Mouse (Mus musculus): ENCODE measurements around the gene Slc12a7. TPM values are rescaled to one million over a fixed set of nuclear protein-coding genes. Genes with fewer than 3 reads are reported as not detected.
"Not testable (repeated sequence)": the region's sequence is repeated elsewhere in the genome, so short reads cannot be mapped to it uniquely, and the experiment has no call there.

Slc12a7 gene
- polyA plus RNA-seq, 1 experiment from 2014 or later, result 18.4 TPM

DNA sequence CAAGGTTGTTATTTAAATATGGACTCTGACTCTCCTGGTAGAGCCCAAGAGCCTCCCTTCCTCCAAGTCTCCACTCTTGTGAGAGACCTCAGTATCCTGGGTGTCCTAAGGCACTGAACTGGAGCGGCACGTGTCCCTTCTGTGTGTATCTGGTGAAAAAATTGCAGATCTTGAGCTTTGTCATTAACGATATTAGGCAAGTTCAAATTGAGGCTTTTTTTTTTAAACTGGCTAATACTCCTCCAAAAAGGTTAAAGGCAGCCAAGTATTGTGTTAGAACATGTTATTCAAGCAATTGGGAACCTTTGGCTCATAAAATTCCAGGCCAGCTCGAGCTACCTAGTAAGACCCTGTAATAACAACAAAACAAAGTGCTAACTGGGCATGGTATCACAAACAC lies 12.7 kb upstream of the Slc12a7 start:
- WGBS, result 78% methylated on average over 4 of the region's 4 CpGs
- Histone ChIP-seq H3K27ac (replicated peaks) (no peak overlapping the region), H3K9ac (no peak overlapping the region), H3K27me3 (no peaks in the 10 kb centered on the region; the same call in 1 of the 2 replicates), H3K36me3 (no peaks in the 10 kb centered on the region), H3K4me1 (no peaks in the 10 kb centered on the region), H3K4me2 (replicated peaks) (no peak overlapping the region), H3K4me3 (replicated peaks) (no peak overlapping the region), H3K9me3 (replicated peaks) (no peaks in the 10 kb centered on the region)
- no peak for ATAC-seq (ENCODE audit: insufficient number of reproducible peaks, low FRiP score, low TSS enrichment, low read depth)

DNA sequence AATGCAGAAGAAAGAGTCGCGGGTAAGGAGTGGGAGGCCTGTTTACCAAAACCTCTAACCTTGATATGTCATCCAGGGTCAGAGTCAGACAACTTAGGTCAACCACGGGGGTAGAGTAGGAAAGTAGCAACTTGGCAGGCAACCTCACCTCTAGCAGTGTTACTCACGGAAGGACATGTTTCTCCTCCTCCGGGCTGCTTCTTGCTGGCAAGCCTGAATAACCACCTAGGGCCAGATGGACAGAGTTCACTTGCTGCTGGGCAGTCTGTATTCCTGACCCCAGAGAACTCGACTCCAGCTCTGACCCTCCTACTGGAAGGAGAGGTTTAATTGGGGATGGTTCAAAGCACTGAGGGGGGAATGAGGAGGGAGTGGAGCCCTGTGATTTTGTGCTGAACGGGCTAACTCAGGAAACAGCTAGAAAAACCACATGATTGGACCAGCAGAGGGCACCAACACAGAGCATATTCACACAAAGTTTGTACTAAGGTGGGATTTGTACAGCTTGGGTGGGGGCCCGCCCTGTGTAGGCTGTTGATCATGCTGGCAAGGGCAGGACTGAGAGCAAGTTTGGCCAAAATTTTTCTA lies 9.7 kb upstream of the Slc12a7 start:
- Histone ChIP-seq H3K27me3 (no peaks in the 10 kb centered on the region; the same call in 1 of the 2 replicates), H3K4me1 (no peaks in the 10 kb centered on the region), H3K9me3 (replicated peaks) (no peaks in the 10 kb centered on the region), H3K9ac (no peak overlapping the region), H3K36me3 (no peaks in the 10 kb centered on the region), H3K27ac (replicated peaks) (no peak overlapping the region), H3K4me2 (replicated peaks) (no peak overlapping the region), H3K4me3 (replicated peaks) (no peak overlapping the region)
- WGBS, result 34% methylated on average over 8 of the region's 8 CpGs
- no peak for ATAC-seq (ENCODE audit: insufficient number of reproducible peaks, low FRiP score, low TSS enrichment, low read depth)

DNA sequence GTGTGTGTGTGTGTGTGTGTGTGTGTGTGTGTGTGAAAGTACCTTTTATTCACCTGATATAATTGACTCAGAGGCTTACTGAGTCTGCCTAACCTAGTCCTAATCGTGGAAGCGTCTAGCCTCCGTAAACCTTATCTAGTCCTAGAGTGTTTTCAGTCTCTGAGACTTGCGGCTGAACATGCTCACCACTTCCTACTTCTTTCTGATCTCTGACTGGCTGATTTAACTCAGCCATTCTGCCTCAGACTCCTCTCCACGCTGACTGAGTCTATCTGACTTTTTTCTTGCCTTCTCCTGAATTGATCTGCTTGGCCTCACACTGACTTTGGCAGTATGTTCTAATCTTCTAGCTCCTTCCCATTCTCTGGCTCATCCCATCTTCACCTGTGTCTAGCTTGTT lies 7.6 kb upstream of the Slc12a7 start:
- no peaks in the 10 kb centered on the region for H3K36me3 ChIP-seq
- no peak overlapping the region for H3K27ac ChIP-seq (replicated peaks)
- ATAC-seq (ENCODE audit: insufficient number of reproducible peaks, low FRiP score, low TSS enrichment, low read depth), result no peak
- no peak overlapping the region for H3K9ac ChIP-seq
- 79% methylated on average over 5 of the region's 5 CpGs for WGBS
- no peak overlapping the region for H3K4me2 ChIP-seq (replicated peaks)
- no peak overlapping the region for H3K4me3 ChIP-seq (replicated peaks)
- no peaks in the 10 kb centered on the region for H3K9me3 ChIP-seq (replicated peaks)
- no peaks in the 10 kb centered on the region for H3K4me1 ChIP-seq
- H3K27me3 ChIP-seq, result no peaks in the 10 kb centered on the region; the same call in 1 of the 2 replicates

DNA sequence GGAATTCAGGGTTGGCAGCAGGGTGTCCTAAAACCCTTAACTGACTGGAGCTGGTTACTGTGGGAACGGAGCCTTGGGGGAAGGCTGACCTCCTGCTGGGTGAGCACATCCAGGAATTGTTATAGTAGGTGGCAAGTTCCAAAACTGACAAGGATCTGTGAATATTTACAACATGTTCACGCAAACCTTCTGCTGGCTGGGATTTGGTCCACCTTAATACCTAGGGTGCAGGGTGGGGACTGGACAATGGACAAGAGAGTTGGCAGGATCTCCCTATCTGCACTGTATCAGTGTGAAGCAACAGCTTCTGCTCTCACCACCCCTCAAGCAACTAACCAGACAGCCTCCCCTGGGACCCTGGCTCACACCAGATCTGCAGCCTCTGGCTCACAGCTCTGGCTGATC lies 5.3 kb upstream of the Slc12a7 start:
- H3K4me3 ChIP-seq (replicated peaks), result no peak overlapping the region
- peaks cover 3% of the 10 kb centered on the region; the same call in 1 of the 2 replicates for H3K4me1 ChIP-seq
- no peaks in the 10 kb centered on the region; the same call in 1 of the 2 replicates for H3K27me3 ChIP-seq
- no peak overlapping the region for H3K4me2 ChIP-seq (replicated peaks)
- WGBS, result 40% methylated on average over 2 of the region's 2 CpGs
- H3K36me3 ChIP-seq, result no peaks in the 10 kb centered on the region
- no peak for ATAC-seq (ENCODE audit: insufficient number of reproducible peaks, low FRiP score, low TSS enrichment, low read depth)
- H3K27ac ChIP-seq (replicated peaks), result no peak overlapping the region
- no peaks in the 10 kb centered on the region for H3K9me3 ChIP-seq (replicated peaks)
- H3K9ac ChIP-seq, result no peak overlapping the region

DNA sequence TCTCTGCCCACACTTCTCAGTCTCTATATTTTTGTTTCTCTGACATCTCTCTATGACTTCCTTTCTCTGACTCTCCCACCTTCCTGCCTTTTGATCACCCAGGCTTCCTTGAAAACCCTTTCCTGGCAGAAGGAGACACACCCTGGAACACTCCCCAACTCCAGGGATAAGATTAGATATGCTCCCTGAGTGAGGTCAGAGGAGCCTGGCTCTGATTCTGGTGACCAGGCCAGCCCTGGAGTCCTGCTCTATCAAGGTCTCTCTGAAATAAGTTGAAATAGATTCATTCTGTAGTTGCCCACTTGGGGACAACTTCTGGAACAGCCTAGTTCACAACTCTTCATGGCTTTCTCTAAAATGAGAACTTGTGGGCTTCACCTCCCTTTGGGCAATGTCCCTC lies 4.3 kb upstream of the Slc12a7 start:
- peaks cover 5% of the 10 kb centered on the region; the same call in 1 of the 2 replicates for H3K27me3 ChIP-seq
- no peak overlapping the region for H3K27ac ChIP-seq (replicated peaks)
- no peaks in the 10 kb centered on the region for H3K36me3 ChIP-seq
- no peak overlapping the region for H3K4me3 ChIP-seq (replicated peaks)
- peaks cover 9% of the 10 kb centered on the region; the same call in 1 of the 2 replicates for H3K4me1 ChIP-seq
- no peak overlapping the region for H3K9ac ChIP-seq
- no peak overlapping the region for H3K4me2 ChIP-seq (replicated peaks)
- H3K9me3 ChIP-seq (replicated peaks), result no peaks in the 10 kb centered on the region
- no peak for ATAC-seq (ENCODE audit: insufficient number of reproducible peaks, low FRiP score, low TSS enrichment, low read depth)

DNA sequence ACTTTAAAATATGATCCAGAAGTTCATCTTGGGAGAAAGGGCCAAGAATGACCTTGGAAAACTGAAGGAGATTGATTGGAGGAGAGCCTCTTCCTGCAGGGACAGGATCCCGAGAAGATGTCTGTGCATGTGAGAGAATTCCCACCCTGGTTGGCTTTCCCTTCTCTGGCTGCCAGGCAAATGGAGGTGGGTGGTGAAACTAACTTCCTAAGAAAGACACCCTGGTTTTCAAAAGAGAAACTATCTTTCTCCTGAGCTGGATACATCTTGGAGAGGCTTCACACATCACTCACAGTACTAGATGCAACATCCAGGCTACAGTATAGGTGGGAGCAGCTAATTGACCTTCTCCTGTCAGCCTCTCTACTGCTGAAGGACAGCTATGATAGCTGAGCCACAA lies 2.0 kb upstream of the Slc12a7 start:
- Histone ChIP-seq H3K9ac (no peak overlapping the region), H3K27ac (replicated peaks) (no peak overlapping the region), H3K27me3 (peaks cover 9% of the 10 kb centered on the region; the same call in 1 of the 2 replicates), H3K4me3 (replicated peaks) (no peak overlapping the region), H3K9me3 (replicated peaks) (no peaks in the 10 kb centered on the region), H3K4me2 (replicated peaks) (no peak overlapping the region), H3K4me1 (peaks cover 9% of the 10 kb centered on the region; the same call in 1 of the 2 replicates), H3K36me3 (no peaks in the 10 kb centered on the region)
- 75% methylated on average over 1 of the region's 1 CpGs for WGBS
- no peak for ATAC-seq (ENCODE audit: insufficient number of reproducible peaks, low FRiP score, low TSS enrichment, low read depth)

DNA sequence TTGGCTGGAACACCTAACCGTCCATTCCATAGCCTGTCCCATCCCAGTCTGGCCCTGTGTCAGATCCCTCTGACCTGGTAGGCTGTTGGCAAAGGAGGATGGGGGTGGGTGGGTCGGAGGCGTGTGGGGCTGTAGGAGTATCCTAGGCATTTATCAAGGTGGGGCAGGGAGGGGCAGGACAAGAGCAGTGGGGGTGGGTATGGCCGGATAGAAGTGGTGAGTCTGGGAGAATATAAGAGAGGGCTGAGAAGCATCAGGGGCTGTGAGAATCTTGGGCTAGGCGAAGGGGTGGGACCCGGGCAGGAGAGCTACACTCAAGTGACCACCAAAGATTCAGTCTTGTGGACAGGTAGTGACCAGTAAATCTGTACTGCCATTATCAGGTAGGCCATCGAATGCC lies 659 bp upstream of the Slc12a7 start:
- H3K9me3 ChIP-seq (replicated peaks), result no peaks in the 10 kb centered on the region
- 70% methylated on average over 7 of the region's 7 CpGs for WGBS
- peaks cover 9% of the 10 kb centered on the region; the same call in 1 of the 2 replicates for H3K27me3 ChIP-seq
- ATAC-seq (ENCODE audit: insufficient number of reproducible peaks, low FRiP score, low TSS enrichment, low read depth), result no peak
- no peak overlapping the region for H3K9ac ChIP-seq
- H3K27ac ChIP-seq (replicated peaks), result no peak overlapping the region
- peak overlapping the region; percentile 75 for H3K4me2 ChIP-seq (replicated peaks)
- peak overlapping the region; percentile 38 for H3K4me3 ChIP-seq (replicated peaks)
- peaks cover 9% of the 10 kb centered on the region; the same call in 1 of the 2 replicates for H3K4me1 ChIP-seq
- no peaks in the 10 kb centered on the region for H3K36me3 ChIP-seq

DNA sequence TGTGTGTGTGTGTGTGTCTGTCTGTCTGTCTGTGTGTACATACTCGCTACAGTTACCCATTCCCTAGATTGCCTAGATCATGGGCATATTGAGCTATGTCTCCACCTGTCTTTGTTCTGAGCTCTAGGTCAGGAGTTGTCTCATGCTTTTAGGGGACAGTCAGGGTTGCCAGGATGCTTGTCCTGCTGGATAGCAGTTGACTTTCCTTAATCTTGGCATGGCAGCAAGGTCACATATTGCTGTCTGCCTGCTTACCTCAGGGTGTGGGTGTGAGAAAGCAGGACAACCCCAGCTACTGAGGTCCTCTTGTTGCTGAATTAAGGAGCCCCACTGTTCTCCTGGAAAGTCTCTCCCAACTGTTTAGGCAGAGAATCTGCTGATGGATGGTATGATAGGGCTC lies 1.5 kb downstream of the Slc12a7 start:
- no peak for ATAC-seq (ENCODE audit: insufficient number of reproducible peaks, low FRiP score, low TSS enrichment, low read depth)
- Histone ChIP-seq H3K27me3 (peaks cover 9% of the 10 kb centered on the region; the same call in 1 of the 2 replicates), H3K27ac (replicated peaks) (no peak overlapping the region), H3K4me3 (replicated peaks) (no peak overlapping the region), H3K9me3 (replicated peaks) (no peaks in the 10 kb centered on the region), H3K4me2 (replicated peaks) (no peak overlapping the region), H3K4me1 (peaks cover 9% of the 10 kb centered on the region; the same call in 1 of the 2 replicates), H3K36me3 (no peaks in the 10 kb centered on the region), H3K9ac (no peak overlapping the region)
- WGBS, result 71% methylated on average over 1 of the region's 1 CpGs

DNA sequence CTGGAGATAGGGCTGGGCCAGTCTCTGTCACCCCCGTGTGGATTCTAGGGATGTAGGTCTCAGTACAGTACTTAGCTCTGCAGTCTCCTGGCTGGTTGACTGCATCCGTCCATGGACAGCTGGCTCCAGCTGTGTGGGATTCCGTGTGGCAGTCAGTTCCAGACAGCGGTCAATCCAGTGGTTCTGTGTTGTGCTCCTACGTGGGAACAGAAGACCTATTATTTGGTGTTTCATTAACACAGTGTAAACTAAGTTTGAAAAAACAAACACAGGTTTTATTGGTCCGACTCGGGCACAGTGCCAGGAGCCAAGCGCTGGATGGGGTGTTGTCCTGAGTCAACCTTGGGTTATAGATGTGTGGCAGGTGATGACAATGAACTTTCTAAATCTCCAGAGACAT lies 2.4 kb downstream of the Slc12a7 start:
- H3K4me2 ChIP-seq (replicated peaks), result no peak overlapping the region
- no peak overlapping the region for H3K9ac ChIP-seq
- H3K4me1 ChIP-seq, result peaks cover 9% of the 10 kb centered on the region; the same call in 1 of the 2 replicates
- WGBS, result 79% methylated on average over 8 of the region's 8 CpGs
- no peaks in the 10 kb centered on the region for H3K9me3 ChIP-seq (replicated peaks)
- H3K36me3 ChIP-seq, result no peaks in the 10 kb centered on the region
- no peak for ATAC-seq (ENCODE audit: insufficient number of reproducible peaks, low FRiP score, low TSS enrichment, low read depth)
- no peak overlapping the region for H3K27ac ChIP-seq (replicated peaks)
- H3K4me3 ChIP-seq (replicated peaks), result no peak overlapping the region
- H3K27me3 ChIP-seq, result peaks cover 9% of the 10 kb centered on the region; the same call in 1 of the 2 replicates

DNA sequence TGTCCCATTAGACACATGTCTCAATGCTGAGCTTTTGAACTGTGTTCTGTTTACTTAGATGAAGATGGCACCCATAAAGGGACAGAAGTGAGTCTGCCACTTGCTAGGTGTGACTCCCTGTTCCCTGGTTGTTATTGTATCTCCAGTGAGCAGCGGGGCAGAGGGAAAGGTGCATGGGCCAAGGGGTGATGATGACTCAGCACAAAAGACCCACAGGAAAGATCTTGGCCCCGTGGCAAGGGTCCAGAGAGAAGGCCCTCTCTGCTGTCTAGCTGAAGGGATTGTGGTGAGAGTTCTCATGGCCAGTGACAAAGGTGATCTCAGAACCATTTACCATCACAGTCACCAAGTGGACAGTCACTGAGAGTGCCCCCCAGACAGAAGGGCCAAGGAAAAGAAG lies 3.0 kb downstream of the Slc12a7 start:
- no peak for ATAC-seq (ENCODE audit: insufficient number of reproducible peaks, low FRiP score, low TSS enrichment, low read depth)
- Histone ChIP-seq H3K4me3 (replicated peaks) (no peak overlapping the region), H3K4me1 (peaks cover 9% of the 10 kb centered on the region; the same call in 1 of the 2 replicates), H3K9ac (no peak overlapping the region), H3K27ac (replicated peaks) (no peak overlapping the region), H3K4me2 (replicated peaks) (no peak overlapping the region), H3K9me3 (replicated peaks) (no peaks in the 10 kb centered on the region), H3K27me3 (peaks cover 9% of the 10 kb centered on the region; the same call in 1 of the 2 replicates), H3K36me3 (no peaks in the 10 kb centered on the region)
- WGBS, result 81% methylated on average over 2 of the region's 2 CpGs

DNA sequence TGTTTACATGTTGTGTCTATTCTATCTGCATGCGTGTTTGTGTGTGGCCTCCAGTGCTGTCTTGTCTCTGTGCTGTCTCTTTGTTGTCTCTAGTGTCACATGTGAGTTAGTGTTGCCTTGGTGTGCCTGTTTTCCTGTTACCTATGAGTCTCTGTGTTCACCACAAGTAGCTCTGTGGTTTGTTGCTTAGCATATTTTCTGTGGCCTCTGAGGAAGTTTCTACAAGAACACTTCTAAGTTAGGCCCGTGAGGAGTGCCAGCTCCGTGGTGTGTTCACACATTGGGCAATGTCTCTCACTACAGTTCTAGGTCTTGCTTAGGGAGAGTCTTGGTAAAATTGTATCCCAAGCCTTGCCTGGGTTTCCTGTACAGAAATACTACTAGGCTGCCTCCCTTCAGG lies 4.0 kb downstream of the Slc12a7 start:
- Histone ChIP-seq H3K4me2 (replicated peaks) (no peak overlapping the region), H3K27me3 (peaks cover 9% of the 10 kb centered on the region; the same call in 1 of the 2 replicates), H3K27ac (replicated peaks) (no peak overlapping the region), H3K4me3 (replicated peaks) (no peak overlapping the region), H3K9ac (no peak overlapping the region), H3K36me3 (no peaks in the 10 kb centered on the region), H3K9me3 (replicated peaks) (no peaks in the 10 kb centered on the region), H3K4me1 (peaks cover 9% of the 10 kb centered on the region; the same call in 1 of the 2 replicates)
- ATAC-seq (ENCODE audit: insufficient number of reproducible peaks, low FRiP score, low TSS enrichment, low read depth), result no peak
- WGBS, result 83% methylated on average over 3 of the region's 3 CpGs

DNA sequence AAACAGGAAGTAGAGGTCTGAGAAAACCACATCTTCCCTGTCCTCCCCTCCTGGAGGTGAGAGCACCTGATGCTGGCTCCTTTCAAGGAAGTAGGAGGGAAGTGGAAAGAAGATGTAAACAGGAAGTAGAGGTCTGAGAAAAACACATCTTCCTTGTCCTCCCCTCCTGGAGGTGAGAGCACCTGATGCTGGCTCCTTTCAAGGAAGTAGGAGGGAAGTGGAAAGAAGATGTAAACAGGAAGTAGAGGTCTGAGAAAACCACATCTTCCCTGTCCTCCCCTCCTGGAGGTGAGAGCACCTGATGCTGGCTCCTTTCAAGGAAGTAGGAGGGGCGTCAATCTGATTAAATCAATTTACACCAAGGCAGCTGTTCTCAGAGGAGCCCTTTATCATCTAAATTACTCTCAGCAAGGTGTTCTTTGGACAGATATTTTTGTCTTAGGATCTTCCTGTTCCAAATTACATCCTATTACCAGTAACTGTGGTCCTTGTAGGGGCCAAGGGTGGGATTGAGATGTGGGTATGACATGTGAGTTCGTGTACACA lies 7.6 kb downstream of the Slc12a7 start:
- H3K4me3 ChIP-seq (replicated peaks); H3K36me3 ChIP-seq; H3K9ac ChIP-seq; H3K27ac ChIP-seq (replicated peaks); H3K4me1 ChIP-seq; ATAC-seq (ENCODE audit: insufficient number of reproducible peaks, low FRiP score, low TSS enrichment, low read depth); H3K9me3 ChIP-seq (replicated peaks); H3K27me3 ChIP-seq; H3K4me2 ChIP-seq (replicated peaks): not testable (repeated sequence)
- WGBS, result 60% methylated on average over 2 of the region's 2 CpGs
